In the genomic region with DNA sequence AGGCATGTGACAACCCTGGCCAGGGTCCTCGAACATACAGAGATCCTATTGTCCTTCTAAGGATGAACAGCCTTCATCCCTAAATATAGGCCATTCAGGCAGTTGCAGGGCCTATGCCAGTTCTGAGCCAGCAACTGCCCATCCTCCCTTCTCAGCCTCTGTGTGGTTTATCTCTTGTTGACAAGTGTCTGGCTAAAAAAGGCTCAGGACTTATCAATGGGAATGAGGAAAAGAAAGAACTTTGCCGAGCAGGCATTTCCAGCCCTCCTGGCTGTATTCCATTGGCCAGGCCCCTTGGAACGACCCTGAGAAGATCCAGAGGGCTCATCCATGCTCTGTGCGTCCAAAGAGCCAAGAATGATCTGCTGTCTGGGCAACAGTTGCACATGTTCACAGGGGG, we compare ENCODE assay signal across 15 mouse cellular contexts. TPM values are rescaled to one million over a fixed set of nuclear protein-coding genes. Genes with fewer than 3 reads are reported as not detected.
DNase-seq lines count a peak whose midpoint lies in the region; ATAC-seq and TF ChIP-seq lines count a peak whose summit lies in the region.
"Had no signal": no experiment of that assay in that cellular context is flagged by ENCODE, and none has a peak within 500 bp of the region (broad histone marks: within the 10 kb centered on the region; RNA-seq: fewer than 3 reads in every experiment).

No protein-coding gene starts in this region.

- no peak for TF ChIP-seq CTCF in liver, embryonic 14.5 days (IDR thresholded peaks at IDR 0.05; ENCODE audit: low read depth)
- TF ChIP-seq CTCF in liver, postnatal 0 days (IDR thresholded peaks at IDR 0.05; ENCODE audit: low read depth) = no peak
- TF ChIP-seq CTCF in heart, adult 2 months (IDR thresholded peaks at IDR 0.05) = no peak

- TF ChIP-seq POLR2A in heart, adult 2 months (IDR thresholded peaks at IDR 0.05; ENCODE audit: insufficient read depth, low read depth, low read length) = no peak

- ATAC-seq in liver, embryonic 14.5 days (ENCODE audit: insufficient read depth) = 0 out of 2 replicates have a peak, but pooled peaks have one; percentile 8
- no peak for ATAC-seq in liver, postnatal 0 days
- ATAC-seq in heart, embryonic 11.5 days (replicated peaks; ENCODE audit: insufficient number of reproducible peaks, low FRiP score, low TSS enrichment) = peak; percentile 66; the same call in 1 of the 2 replicates
- ATAC-seq in megakaryocyte-erythroid progenitor cell, adult 5-6 weeks (replicated peaks; ENCODE audit: low FRiP score, low TSS enrichment, poor library complexity, severe bottlenecking) = no peak
- no peak for ATAC-seq in midbrain, embryonic 15.5 days (replicated peaks)
- ATAC-seq: hindbrain, embryonic 16.5 days; lung, postnatal 0 days had no signal

- 29% methylated on average over 4 of the region's 4 CpGs for WGBS in liver, embryonic 14.5 days (ENCODE audit: insufficient replicate concordance)
- WGBS in liver, postnatal 0 days (ENCODE audit: insufficient replicate concordance) = 50% methylated on average over 4 of the region's 4 CpGs
- 15% methylated on average over 4 of the region's 4 CpGs for WGBS in heart, adult 2 months
- WGBS in heart, embryonic 11.5 days (ENCODE audit: insufficient replicate concordance) = 17% methylated on average over 4 of the region's 4 CpGs
- WGBS in midbrain, embryonic 15.5 days = 70% methylated on average over 4 of the region's 4 CpGs

- no peak for TF ChIP-seq EP300 in liver, embryonic 14.5 days (IDR thresholded peaks at IDR 0.05; ENCODE audit: low read depth)
- TF ChIP-seq EP300 in liver, postnatal 0 days (IDR thresholded peaks at IDR 0.05; ENCODE audit: low read depth) = no peak
- TF ChIP-seq EP300 in heart, adult 2 months (IDR thresholded peaks at IDR 0.05; ENCODE audit: insufficient read depth, low read depth, low read length) = peak; percentile 56; the same call in 1 of the 2 replicates

- H3K4me2 ChIP-seq in liver, embryonic 14.5 days (ENCODE audit: low read depth) = no peak overlapping the region
- no peak overlapping the region for H3K4me2 ChIP-seq in liver, postnatal 0 days (ENCODE audit: low read depth, low read length)
- H3K4me2 ChIP-seq in heart, embryonic 11.5 days = peak overlapping the region; percentile 7; the same call in 1 of the 2 replicates
- no peak overlapping the region for H3K4me2 ChIP-seq in midbrain, embryonic 15.5 days
- H3K4me2 ChIP-seq: midbrain, embryonic 12.5 days had no signal

- no peak for DNase-seq in liver, embryonic 14.5 days (ENCODE audit: low read depth in 3 of 3, low spot score in 3 of 3)
- no peak for DNase-seq in liver, postnatal 0 days
- peak; percentile 36 to 70 for DNase-seq in heart, adult 2 months
- DNase-seq in heart, postnatal 4 days = peak; percentile 68
- DNase-seq: cerebellum, adult 18-20 months; kidney, adult 2 months; kidney, postnatal 36 days; retina, postnatal 1 day; thymus, adult 2 months had no signal

- H3K79me2 ChIP-seq in heart, adult 2 months (replicated peaks; ENCODE audit: control insufficient read depth, insufficient read depth, low read length) = no peaks in the 10 kb centered on the region

- H3K9me3 ChIP-seq in liver, embryonic 14.5 days (ENCODE audit: control insufficient read depth, low read length) = no peaks in the 10 kb centered on the region
- H3K9me3 ChIP-seq in liver, postnatal 0 days (ENCODE audit: low read length) = no peaks in the 10 kb centered on the region
- H3K9me3 ChIP-seq in heart, embryonic 11.5 days (replicated peaks; ENCODE audit: control insufficient read depth, low read length) = no peaks in the 10 kb centered on the region
- no peaks in the 10 kb centered on the region for H3K9me3 ChIP-seq in midbrain, embryonic 15.5 days
- H3K9me3 ChIP-seq: midbrain, embryonic 12.5 days had no signal

- H3K4me3 ChIP-seq in liver, embryonic 14.5 days (ENCODE audit: insufficient read depth in 1 of 2, low read depth in 2 of 2, low read length in 2 of 2) = no peak overlapping the region
- H3K4me3 ChIP-seq in liver, postnatal 0 days (ENCODE audit: low read depth, low read length) = no peak overlapping the region
- H3K4me3 ChIP-seq in heart, adult 2 months = no peak overlapping the region
- no peak overlapping the region for H3K4me3 ChIP-seq in heart, embryonic 11.5 days (ENCODE audit: low read depth, low read length)
- no peak overlapping the region for H3K4me3 ChIP-seq in midbrain, embryonic 15.5 days
- H3K4me3 ChIP-seq: midbrain, embryonic 12.5 days had no signal

- no peak overlapping the region for H3K27ac ChIP-seq in liver, embryonic 14.5 days
- no peak overlapping the region for H3K27ac ChIP-seq in liver, postnatal 0 days (ENCODE audit: low read depth)
- H3K27ac ChIP-seq in heart, adult 2 months = peak overlapping the region; percentile 64
- peak overlapping the region; percentile 77 for H3K27ac ChIP-seq in heart, embryonic 11.5 days (ENCODE audit: low read depth, low read length)
- no peak overlapping the region for H3K27ac ChIP-seq in midbrain, embryonic 15.5 days
- H3K27ac ChIP-seq: midbrain, embryonic 12.5 days had no signal

- intact Hi-C loops in heart, adult 2 months (cut with DNase I) = no loop called here

- no peaks in the 10 kb centered on the region for H3K27me3 ChIP-seq in liver, embryonic 14.5 days (ENCODE audit: control insufficient read depth, insufficient read depth, low read length)
- H3K27me3 ChIP-seq in liver, postnatal 0 days (ENCODE audit: insufficient read depth, low read length) = no peaks in the 10 kb centered on the region
- H3K27me3 ChIP-seq in heart, adult 2 months (ENCODE audit: control insufficient read depth, insufficient read depth, low read length) = no peaks in the 10 kb centered on the region
- no peaks in the 10 kb centered on the region for H3K27me3 ChIP-seq in heart, embryonic 11.5 days (ENCODE audit: control insufficient read depth, insufficient read depth, low read length)
- H3K27me3 ChIP-seq in midbrain, embryonic 15.5 days (replicated peaks) = no peaks in the 10 kb centered on the region
- H3K27me3 ChIP-seq: midbrain, embryonic 12.5 days had no signal

- no peaks in the 10 kb centered on the region for H3K36me3 ChIP-seq in liver, embryonic 14.5 days (replicated peaks; ENCODE audit: control insufficient read depth, insufficient read depth, low read depth)
- H3K36me3 ChIP-seq in liver, postnatal 0 days (replicated peaks; ENCODE audit: insufficient read depth, low read length) = no peaks in the 10 kb centered on the region
- peaks cover 8% of the 10 kb centered on the region for H3K36me3 ChIP-seq in heart, adult 2 months (ENCODE audit: control insufficient read depth, insufficient read depth, low read length)
- H3K36me3 ChIP-seq in heart, embryonic 11.5 days (ENCODE audit: control insufficient read depth, insufficient read depth, low read length) = no peaks in the 10 kb centered on the region
- H3K36me3 ChIP-seq in midbrain, embryonic 15.5 days (replicated peaks) = no peaks in the 10 kb centered on the region
- H3K36me3 ChIP-seq: midbrain, embryonic 12.5 days had no signal

- H3K9ac ChIP-seq in liver, embryonic 14.5 days (replicated peaks) = no peak overlapping the region
- H3K9ac ChIP-seq in liver, postnatal 0 days (replicated peaks) = no peak overlapping the region
- no peak overlapping the region for H3K9ac ChIP-seq in heart, adult 2 months (ENCODE audit: low read depth, low read length)
- H3K9ac ChIP-seq in heart, embryonic 11.5 days (ENCODE audit: low read depth, low read length) = no peak overlapping the region
- no peak overlapping the region for H3K9ac ChIP-seq in midbrain, embryonic 15.5 days
- H3K9ac ChIP-seq: midbrain, embryonic 12.5 days had no signal

- no peaks in the 10 kb centered on the region for H3K4me1 ChIP-seq in liver, embryonic 14.5 days (replicated peaks; ENCODE audit: control insufficient read depth in 2 of 2, insufficient read depth in 2 of 2, low read length in 1 of 2)
- no peaks in the 10 kb centered on the region for H3K4me1 ChIP-seq in liver, postnatal 0 days (ENCODE audit: insufficient read depth)
- H3K4me1 ChIP-seq in heart, adult 2 months (ENCODE audit: control insufficient read depth, insufficient read depth, low read length) = peaks cover 4% of the 10 kb centered on the region; the same call in 1 of the 2 replicates
- H3K4me1 ChIP-seq in heart, embryonic 11.5 days (ENCODE audit: control insufficient read depth, insufficient read depth, low read length) = peaks cover 41% of the 10 kb centered on the region
- H3K4me1 ChIP-seq in midbrain, embryonic 15.5 days = no peaks in the 10 kb centered on the region
- H3K4me1 ChIP-seq: midbrain, embryonic 12.5 days had no signal

RNA-seq across cellular contexts. Expression of a gene that starts 58.7 kb away (rescaled TPM):
- polyA plus RNA-seq in liver, embryonic 14.5 days (2012; rRNA removed) = 2.6 and 3.4 TPM in 2 replicates
- 0.59 and 0.76 TPM in 2 replicates for polyA plus RNA-seq in liver, embryonic 14.5 days (2014; fragmentation: Nextera tagmentation; extraction: Ambion mirVana)
- polyA plus RNA-seq in liver, postnatal 0 days (2015; fragmentation: Nextera tagmentation; extraction: Ambion mirVana) = 0.77 and 0.81 TPM in 2 replicates
- 1 to 10 TPM; 4.3 to 6.3 TPM for total RNA-seq in heart, adult 2 months (2021)
- 4.0 and 7.8 TPM in 2 replicates for polyA plus RNA-seq in heart, adult 2 months (2012; rRNA removed)
- 4.4 and 5.5 TPM in 2 replicates for polyA plus RNA-seq in heart, embryonic 11.5 days (2014; fragmentation: Nextera tagmentation; extraction: Ambion mirVana)
- total RNA-seq in heart, postnatal 4 days (2021) = 10 to 100 TPM; 15.1 to 15.9 TPM
- total RNA-seq in megakaryocyte-erythroid progenitor cell, adult 5-6 weeks (2014; fragmentation: Nextera tagmentation) = 15.5 and 17.9 TPM in 2 replicates
- total RNA-seq in megakaryocyte-erythroid progenitor cell, adult 5-6 weeks (2017) = 6.7 and 11.2 TPM in 2 replicates
- 4.1 and 4.2 TPM in 2 replicates for polyA plus RNA-seq in midbrain, embryonic 15.5 days (2015; fragmentation: Nextera tagmentation; extraction: Ambion mirVana)

Comparison
In these comparisons a context has a peak if more than half of its experiments do, and no peak if none do; other contexts are left out.
1. ATAC-seq: peak in liver, embryonic 14.5 days (single experiment) and heart, embryonic 11.5 days (single experiment); none in liver, postnatal 0 days (single experiment), megakaryocyte-erythroid progenitor cell, adult 5-6 weeks (single experiment) and midbrain, embryonic 15.5 days (single experiment).
2. DNase-seq: peak in heart, adult 2 months (2 of 2) and heart, postnatal 4 days (single experiment); none in liver, embryonic 14.5 days (0 of 3) and liver, postnatal 0 days (single experiment).
3. H3K27ac ChIP-seq: peak in heart, adult 2 months (single experiment) and heart, embryonic 11.5 days (single experiment); none in liver, embryonic 14.5 days (single experiment), liver, postnatal 0 days (single experiment) and midbrain, embryonic 15.5 days (single experiment).